In genomic region chr12:55079726-55080600, GRCm38 (mm10) we compare ENCODE assay signal across 8 mouse cellular contexts. TPM values are rescaled to one million over a fixed set of nuclear protein-coding genes. Genes with fewer than 3 reads are reported as not detected.
DNase-seq lines count a peak whose midpoint lies in the region; ATAC-seq lines count a peak whose summit lies in the region.
"Not testable (repeated sequence)": the region's sequence is repeated elsewhere in the genome, so short reads cannot be mapped to it uniquely, and the experiment has no call there.

TSS of gene 2700097O09Rik (minus strand) at chr12:55080110.
TSS of gene Srp54a (plus strand) at chr12:55080262.

- not testable (repeated sequence) for H3K36me3 ChIP-seq in forebrain, embryonic 11.5 days (ENCODE audit: control insufficient read depth, insufficient read depth, low read length); heart, embryonic 16.5 days (ENCODE audit: control insufficient read depth, insufficient read depth); liver, embryonic 15.5 days (replicated peaks); neural tube, embryonic 12.5 days

- 0 out of 2 replicates have a peak within 1 kb of the TSS, but pooled peaks have one; percentile 46 for H3K27ac ChIP-seq in forebrain, embryonic 11.5 days (ENCODE audit: low read depth, low read length)
- H3K27ac ChIP-seq in heart, embryonic 16.5 days (ENCODE audit: low read length) = peak within 1 kb of the TSS; percentile 92
- H3K27ac ChIP-seq in liver, embryonic 15.5 days (replicated peaks) = peak within 1 kb of the TSS; percentile 90
- not testable (repeated sequence) for H3K27ac ChIP-seq in neural tube, embryonic 12.5 days

- H3K27me3 ChIP-seq in forebrain, embryonic 11.5 days (ENCODE audit: control insufficient read depth, insufficient read depth, low read length); heart, embryonic 16.5 days (ENCODE audit: control insufficient read depth, insufficient read depth, low read length); liver, embryonic 15.5 days; neural tube, embryonic 12.5 days (replicated peaks): not testable (repeated sequence)

- H3K9me3 ChIP-seq in forebrain, embryonic 11.5 days (ENCODE audit: control insufficient read depth, low read length); heart, embryonic 16.5 days (replicated peaks; ENCODE audit: control insufficient read depth, low read length); liver, embryonic 15.5 days (replicated peaks); neural tube, embryonic 12.5 days: not testable (repeated sequence)

- peak; percentile 87 to 91 for DNase-seq in CD8-positive naive resting alpha-beta T cell, adult 2 months (ENCODE audit: low read depth in 2 of 2, low spot score in 2 of 2)
- peak; percentile 85 for DNase-seq in c-Kit-positive CD71-negative TER-119-negative erythroid progenitor cells, embryonic 14.5 days (ENCODE audit: low read depth)
- DNase-seq in forebrain, embryonic 11.5 days (ENCODE audit: low spot score) = peak; percentile 99
- DNase-seq in kidney, postnatal 36 days = peak; percentile 95 to 97
- DNase-seq in telencephalon, adult 2 months (ENCODE audit: low read depth, low spot score) = peak; percentile 92

- ATAC-seq in forebrain, embryonic 11.5 days (replicated peaks; ENCODE audit: low FRiP score) = peak; percentile 97
- ATAC-seq in heart, embryonic 16.5 days (replicated peaks; ENCODE audit: extremely low read depth, insufficient read depth, low FRiP score) = peak; percentile 98
- ATAC-seq in liver, embryonic 15.5 days (ENCODE audit: insufficient read depth) = peak; percentile 96
- ATAC-seq in neural tube, embryonic 12.5 days (ENCODE audit: low FRiP score, low read depth) = peak; percentile 99

- H3K4me3 ChIP-seq in forebrain, embryonic 11.5 days (ENCODE audit: low read depth, low read length) = peak within 1 kb of the TSS; percentile 56
- H3K4me3 ChIP-seq in heart, embryonic 16.5 days (ENCODE audit: low read length) = peak within 1 kb of the TSS; percentile 74
- peak within 1 kb of the TSS; percentile 82 for H3K4me3 ChIP-seq in liver, embryonic 15.5 days (replicated peaks)
- peak within 1 kb of the TSS; percentile 74 for H3K4me3 ChIP-seq in neural tube, embryonic 12.5 days

- H3K4me2 ChIP-seq in forebrain, embryonic 11.5 days (ENCODE audit: low read depth, low read length, severe bottlenecking) = peak within 1 kb of the TSS; percentile 57
- peak within 1 kb of the TSS; percentile 77 for H3K4me2 ChIP-seq in heart, embryonic 16.5 days (ENCODE audit: low read depth, low read length)
- peak within 1 kb of the TSS; percentile 80 for H3K4me2 ChIP-seq in liver, embryonic 15.5 days
- H3K4me2 ChIP-seq in neural tube, embryonic 12.5 days (replicated peaks) = peak within 1 kb of the TSS; percentile 63

- not testable (repeated sequence) for H3K4me1 ChIP-seq in forebrain, embryonic 11.5 days (replicated peaks; ENCODE audit: control insufficient read depth, insufficient read depth, low read length); heart, embryonic 16.5 days (ENCODE audit: control insufficient read depth, insufficient read depth, low read length); neural tube, embryonic 12.5 days
- H3K4me1 ChIP-seq in liver, embryonic 15.5 days (replicated peaks) = peaks cover 14% of the 10 kb centered on the region

- peak within 1 kb of the TSS; percentile 62 for H3K9ac ChIP-seq in forebrain, embryonic 11.5 days (ENCODE audit: low read length)
- H3K9ac ChIP-seq in heart, embryonic 16.5 days (ENCODE audit: low read length) = peak within 1 kb of the TSS; percentile 87
- peak within 1 kb of the TSS; percentile 91 for H3K9ac ChIP-seq in liver, embryonic 15.5 days
- H3K9ac ChIP-seq in neural tube, embryonic 12.5 days = peak within 1 kb of the TSS; percentile 65

- under 1% methylated on average over 55 of the region's 60 CpGs for WGBS in forebrain, embryonic 11.5 days
- WGBS in heart, embryonic 16.5 days = under 1% methylated on average over 55 of the region's 60 CpGs
- under 1% methylated on average over 60 of the region's 60 CpGs for WGBS in liver, embryonic 15.5 days (ENCODE audit: insufficient replicate concordance)
- under 1% methylated on average over 60 of the region's 60 CpGs for WGBS in neural tube, embryonic 12.5 days

RNA-seq across cellular contexts. Expression of gene 2700097O09Rik, which starts in this region (rescaled TPM):
- 36.8 and 37.9 TPM in 2 replicates for polyA plus RNA-seq in forebrain, embryonic 11.5 days (2014; fragmentation: Nextera tagmentation; extraction: Ambion mirVana)
- polyA plus RNA-seq in heart, embryonic 16.5 days (2015; fragmentation: Nextera tagmentation; extraction: Ambion mirVana) = 27.2 and 29.9 TPM in 2 replicates
- 30.8 and 31.5 TPM in 2 replicates for polyA plus RNA-seq in liver, embryonic 15.5 days (2015; fragmentation: Nextera tagmentation; extraction: Ambion mirVana)
- polyA plus RNA-seq in neural tube, embryonic 12.5 days (2016; fragmentation: Nextera tagmentation; extraction: Ambion mirVana) = 32.5 and 34.2 TPM in 2 replicates

RNA-seq across cellular contexts. Expression of gene Srp54a, which starts in this region (rescaled TPM):
- 156 and 181 TPM in 2 replicates for polyA plus RNA-seq in forebrain, embryonic 11.5 days (2014; fragmentation: Nextera tagmentation; extraction: Ambion mirVana)
- 130 and 158 TPM in 2 replicates for polyA plus RNA-seq in heart, embryonic 16.5 days (2015; fragmentation: Nextera tagmentation; extraction: Ambion mirVana)
- polyA plus RNA-seq in liver, embryonic 15.5 days (2015; fragmentation: Nextera tagmentation; extraction: Ambion mirVana) = 70.0 and 77.5 TPM in 2 replicates
- 157 and 175 TPM in 2 replicates for polyA plus RNA-seq in neural tube, embryonic 12.5 days (2016; fragmentation: Nextera tagmentation; extraction: Ambion mirVana)
